21 mouse cellular contexts compared by ENCODE assay signal in the genomic region with DNA sequence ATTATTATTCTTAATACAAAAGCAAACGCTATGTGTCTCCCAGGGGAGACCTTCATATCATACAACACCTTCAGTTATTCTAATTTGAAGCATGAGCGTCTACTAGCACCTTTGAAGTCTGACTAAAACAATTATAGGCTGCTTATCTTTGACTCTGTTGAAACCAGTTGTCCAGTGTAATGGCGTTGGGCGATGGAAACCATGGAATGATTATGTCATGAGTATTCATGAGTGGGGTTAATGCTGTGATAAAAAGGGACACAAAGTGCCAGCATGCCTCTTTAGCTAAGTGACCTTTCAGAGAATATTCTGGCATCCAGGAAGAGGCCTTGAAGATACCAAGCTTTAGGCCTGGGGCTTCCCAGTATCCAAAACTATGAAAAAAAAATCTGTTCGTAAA. TPM values are rescaled to one million over a fixed set of nuclear protein-coding genes. Genes with fewer than 3 reads are reported as not detected.
DNase-seq lines count a peak whose midpoint lies in the region; ATAC-seq lines count a peak whose summit lies in the region.
"Had no signal": no experiment of that assay in that cellular context is flagged by ENCODE, and none has a peak within 500 bp of the region (broad histone marks: within the 10 kb centered on the region; RNA-seq: fewer than 3 reads in every experiment).

No protein-coding gene starts in this region.

- ATAC-seq in heart, embryonic 12.5 days (ENCODE audit: insufficient number of reproducible peaks, low FRiP score), result peak; percentile 36; the same call in 1 of the 2 replicates
- peak; percentile 96 for ATAC-seq in heart, embryonic 16.5 days (replicated peaks; ENCODE audit: extremely low read depth, insufficient read depth, low FRiP score)
- ATAC-seq in forebrain, embryonic 14.5 days, result no peak
- no peak for ATAC-seq in midbrain, embryonic 14.5 days (ENCODE audit: low FRiP score, low TSS enrichment)
- ATAC-seq: CD4-positive, CD25-positive, alpha-beta regulatory T cell, adult 4 months; forebrain, postnatal 0 days; intestine, embryonic 16.5 days had no signal

- 0 out of 2 replicates have a peak overlapping the region, but pooled peaks have one; percentile 27 for H3K27ac ChIP-seq in heart, embryonic 12.5 days (ENCODE audit: poor library complexity, severe bottlenecking)
- peak overlapping the region; percentile 50; the same call in 1 of the 2 replicates for H3K27ac ChIP-seq in heart, embryonic 16.5 days (ENCODE audit: low read length)
- H3K27ac ChIP-seq in forebrain, embryonic 14.5 days (ENCODE audit: low read depth, low read length), result no peak overlapping the region
- H3K27ac ChIP-seq in midbrain, embryonic 14.5 days (replicated peaks; ENCODE audit: low read depth, low read length), result no peak overlapping the region
- H3K27ac ChIP-seq: embryonic facial prominence, embryonic 12.5 days; hindbrain, embryonic 15.5 days had no signal

- intact Hi-C loops in heart, postnatal 25 days (cut with DNase I), result no loop called here

- H3K4me2 ChIP-seq in heart, embryonic 12.5 days, result no peak overlapping the region
- H3K4me2 ChIP-seq in heart, embryonic 16.5 days (ENCODE audit: low read depth, low read length), result no peak overlapping the region
- no peak overlapping the region for H3K4me2 ChIP-seq in forebrain, embryonic 14.5 days (ENCODE audit: low read length)
- no peak overlapping the region for H3K4me2 ChIP-seq in midbrain, embryonic 14.5 days (ENCODE audit: low read length)
- H3K4me2 ChIP-seq: embryonic facial prominence, embryonic 12.5 days; hindbrain, embryonic 15.5 days had no signal

- no peaks in the 10 kb centered on the region for H3K9me3 ChIP-seq in heart, embryonic 12.5 days (replicated peaks)
- no peaks in the 10 kb centered on the region for H3K9me3 ChIP-seq in heart, embryonic 16.5 days (replicated peaks; ENCODE audit: control insufficient read depth, low read length)
- H3K9me3 ChIP-seq in forebrain, embryonic 14.5 days (replicated peaks; ENCODE audit: control insufficient read depth, low read length), result no peaks in the 10 kb centered on the region
- no peaks in the 10 kb centered on the region for H3K9me3 ChIP-seq in midbrain, embryonic 14.5 days (ENCODE audit: control insufficient read depth, low read length)
- H3K9me3 ChIP-seq: embryonic facial prominence, embryonic 12.5 days; G1E; hindbrain, embryonic 15.5 days had no signal

- H3K9ac ChIP-seq in heart, embryonic 12.5 days, result no peak overlapping the region
- no peak overlapping the region for H3K9ac ChIP-seq in heart, embryonic 16.5 days (ENCODE audit: low read length)
- H3K9ac ChIP-seq in forebrain, embryonic 14.5 days (ENCODE audit: low read length), result no peak overlapping the region
- no peak overlapping the region for H3K9ac ChIP-seq in midbrain, embryonic 14.5 days (replicated peaks; ENCODE audit: low read length)
- H3K9ac ChIP-seq: embryonic facial prominence, embryonic 12.5 days; forebrain, postnatal 0 days; hindbrain, embryonic 15.5 days had no signal

- DNase-seq in heart, adult 11 months, result peak; percentile 93
- no peak for DNase-seq in heart, postnatal 25 days (ENCODE audit: low spot score)
- DNase-seq in forebrain, embryonic 14.5 days (ENCODE audit: low spot score), result no peak
- no peak for DNase-seq in midbrain, embryonic 14.5 days
- DNase-seq in Muller cell, postnatal 12 days (ENCODE audit: inconsistent ontology term), result no peak
- no peak for DNase-seq in right cerebral cortex, postnatal 14 days
- DNase-seq: adrenal gland, postnatal 10 days; B cell, adult 2 months; cerebellum, adult 11-12 months; cerebellum, adult 9-10 months; cerebellum, postnatal 25 days; gastrocnemius, postnatal 14 days; kidney, adult 2 months had no signal

- no peaks in the 10 kb centered on the region for H3K36me3 ChIP-seq in heart, embryonic 12.5 days
- H3K36me3 ChIP-seq in heart, embryonic 16.5 days (ENCODE audit: control insufficient read depth, insufficient read depth), result no peaks in the 10 kb centered on the region
- no peaks in the 10 kb centered on the region for H3K36me3 ChIP-seq in forebrain, embryonic 14.5 days (ENCODE audit: control insufficient read depth, insufficient read depth, low read length)
- H3K36me3 ChIP-seq in midbrain, embryonic 14.5 days (ENCODE audit: control insufficient read depth, insufficient read depth, low read length), result no peaks in the 10 kb centered on the region
- H3K36me3 ChIP-seq: embryonic facial prominence, embryonic 12.5 days; G1E; hindbrain, embryonic 15.5 days had no signal

- 24% methylated on average over 5 of the region's 5 CpGs for WGBS in heart, embryonic 12.5 days
- 26% methylated on average over 5 of the region's 5 CpGs for WGBS in heart, embryonic 16.5 days
- 76% methylated on average over 5 of the region's 5 CpGs for WGBS in forebrain, embryonic 14.5 days
- WGBS in midbrain, embryonic 14.5 days, result 71% methylated on average over 5 of the region's 5 CpGs

- H3K4me3 ChIP-seq in heart, embryonic 12.5 days, result no peak overlapping the region
- H3K4me3 ChIP-seq in heart, embryonic 16.5 days (ENCODE audit: low read length), result no peak overlapping the region
- no peak overlapping the region for H3K4me3 ChIP-seq in forebrain, embryonic 14.5 days (ENCODE audit: low read depth, low read length)
- no peak overlapping the region for H3K4me3 ChIP-seq in midbrain, embryonic 14.5 days (replicated peaks; ENCODE audit: low read depth, low read length)
- H3K4me3 ChIP-seq: embryonic facial prominence, embryonic 12.5 days; hindbrain, embryonic 15.5 days had no signal

- peaks cover 3% of the 10 kb centered on the region; the same call in 1 of the 2 replicates for H3K4me1 ChIP-seq in heart, embryonic 12.5 days (replicated peaks)
- H3K4me1 ChIP-seq in heart, embryonic 16.5 days (ENCODE audit: control insufficient read depth, insufficient read depth, low read length), result peaks cover 5% of the 10 kb centered on the region
- no peaks in the 10 kb centered on the region for H3K4me1 ChIP-seq in forebrain, embryonic 14.5 days (ENCODE audit: control insufficient read depth, insufficient read depth, low read length)
- no peaks in the 10 kb centered on the region for H3K4me1 ChIP-seq in midbrain, embryonic 14.5 days (ENCODE audit: control insufficient read depth, insufficient read depth, low read length)
- H3K4me1 ChIP-seq: embryonic facial prominence, embryonic 12.5 days; hindbrain, embryonic 15.5 days had no signal

- no peaks in the 10 kb centered on the region for H3K27me3 ChIP-seq in heart, embryonic 12.5 days (replicated peaks)
- H3K27me3 ChIP-seq in heart, embryonic 16.5 days (ENCODE audit: control insufficient read depth, insufficient read depth, low read length), result no peaks in the 10 kb centered on the region
- H3K27me3 ChIP-seq in forebrain, embryonic 14.5 days (replicated peaks; ENCODE audit: control insufficient read depth, insufficient read depth, low read length), result no peaks in the 10 kb centered on the region
- H3K27me3 ChIP-seq in midbrain, embryonic 14.5 days (ENCODE audit: control insufficient read depth, insufficient read depth, low read length), result no peaks in the 10 kb centered on the region
- H3K27me3 ChIP-seq: embryonic facial prominence, embryonic 12.5 days; hindbrain, embryonic 15.5 days had no signal

RNA-seq across cellular contexts. Expression of gene Tent5a, which starts 53.6 kb away (rescaled TPM):
- total RNA-seq in heart, postnatal 25 days (2021), result 1 to 10 TPM; 7.8 to 8.4 TPM
- polyA plus RNA-seq in heart, embryonic 12.5 days (2016; fragmentation: Nextera tagmentation; extraction: Ambion mirVana), result 9.8 and 10.2 TPM in 2 replicates
- 10.1 and 10.5 TPM in 2 replicates for polyA plus RNA-seq in heart, embryonic 16.5 days (2015; fragmentation: Nextera tagmentation; extraction: Ambion mirVana)
- 2.5 TPM in 2 replicates for polyA plus RNA-seq in forebrain, embryonic 14.5 days (2014; fragmentation: Nextera tagmentation; extraction: Ambion mirVana)
- 5.0 and 5.3 TPM in 2 replicates for polyA plus RNA-seq in midbrain, embryonic 14.5 days (2014; fragmentation: Nextera tagmentation; extraction: Ambion mirVana)

Comparison
In these comparisons a context has a peak if more than half of its experiments do, and no peak if none do; other contexts are left out.
1. ATAC-seq: peak in heart, embryonic 12.5 days (single experiment) and heart, embryonic 16.5 days (single experiment); none in forebrain, embryonic 14.5 days (single experiment) and midbrain, embryonic 14.5 days (single experiment).
2. H3K27ac ChIP-seq: peak in heart, embryonic 12.5 days (single experiment) and heart, embryonic 16.5 days (single experiment); none in forebrain, embryonic 14.5 days (single experiment) and midbrain, embryonic 14.5 days (single experiment).